Mouse (Mus musculus) small intestine, adult 2 months (tissue): ENCODE results near the gene Odf2. TPM values are rescaled to one million over a fixed set of nuclear protein-coding genes. Genes with fewer than 3 reads are reported as not detected.
A peak's percentile ranks its signal among the peaks of the same experiment; 100 is the strongest.

ENCODE experiments used
- H3K27ac ChIP-seq: fragments of 200-500 bp; 2 replicates; pipeline ENCODE4 v1.5.1; 2012; ENCODE audit warnings: low read depth, low read length, control low read depth, inconsistent platforms; ENCODE audit not compliant: insufficient read depth
- H3K27me3 ChIP-seq: fragments of 200-500 bp; 2 replicates; pipeline ENCODE4 v1.6.1; 2012; ENCODE audit warnings: mild to moderate bottlenecking, moderate library complexity, low read length, inconsistent platforms; ENCODE audit not compliant: control insufficient read depth, insufficient read depth
- H3K36me3 ChIP-seq: fragments of 200-500 bp; 2 replicates; pipeline ENCODE4 v1.6.1; 2012; ENCODE audit warnings: mild to moderate bottlenecking, low read length, control low read depth, inconsistent platforms; ENCODE audit not compliant: control insufficient read depth, insufficient read depth
- H3K4me1 ChIP-seq: fragments of 200-500 bp; 2 replicates; pipeline ENCODE4 v1.6.1; 2012; ENCODE audit warnings: low read length, inconsistent platforms, mixed read lengths; ENCODE audit not compliant: control insufficient read depth, insufficient read depth, insufficient read length
- H3K4me3 ChIP-seq: fragments of 200-500 bp; 2 replicates; pipeline ENCODE4 v1.5.1; 2012; ENCODE audit warnings: low read depth, mild to moderate bottlenecking, control low read depth, inconsistent platforms, low read length, moderate library complexity
- CTCF ChIP-seq: fragments of 200-500 bp; IDR thresholded peaks from 2 replicates; pipeline ENCODE4 v1.5.1; 2012; ENCODE audit warnings: low read depth, mild to moderate bottlenecking, control low read depth, inconsistent platforms, low read length, moderate library complexity, mixed read lengths; ENCODE audit not compliant: insufficient replicate concordance, insufficient read length; ENCODE audit errors: extremely low read depth
- POLR2A ChIP-seq: fragments of 200-500 bp; IDR thresholded peaks from 2 replicates; pipeline ENCODE4 v1.6.1; 2012; ENCODE audit warnings: low read depth, mild to moderate bottlenecking, control low read depth, inconsistent platforms, low read length, moderate library complexity
- whole genome bisulfite sequencing: fragments of 180-500 bp; shearing (Covaris S2); methylation state at CpG from one replicate; pipeline ENCODE4 v1.1.7; 2018; 5-methylcytosine and 5-hydroxymethylcytosine counted together
- polyA plus RNA-seq: library from polyadenylated mRNA; depleted of rRNA; stranded (reverse); fragments of >200 nt; gene quantifications from 2 replicates; pipeline ENCODE4 v1.2.3, GENCODE M21; 2012

Odf2 gene
- polyA plus RNA-seq, 1 experiment: 14.0 TPM

DNA sequence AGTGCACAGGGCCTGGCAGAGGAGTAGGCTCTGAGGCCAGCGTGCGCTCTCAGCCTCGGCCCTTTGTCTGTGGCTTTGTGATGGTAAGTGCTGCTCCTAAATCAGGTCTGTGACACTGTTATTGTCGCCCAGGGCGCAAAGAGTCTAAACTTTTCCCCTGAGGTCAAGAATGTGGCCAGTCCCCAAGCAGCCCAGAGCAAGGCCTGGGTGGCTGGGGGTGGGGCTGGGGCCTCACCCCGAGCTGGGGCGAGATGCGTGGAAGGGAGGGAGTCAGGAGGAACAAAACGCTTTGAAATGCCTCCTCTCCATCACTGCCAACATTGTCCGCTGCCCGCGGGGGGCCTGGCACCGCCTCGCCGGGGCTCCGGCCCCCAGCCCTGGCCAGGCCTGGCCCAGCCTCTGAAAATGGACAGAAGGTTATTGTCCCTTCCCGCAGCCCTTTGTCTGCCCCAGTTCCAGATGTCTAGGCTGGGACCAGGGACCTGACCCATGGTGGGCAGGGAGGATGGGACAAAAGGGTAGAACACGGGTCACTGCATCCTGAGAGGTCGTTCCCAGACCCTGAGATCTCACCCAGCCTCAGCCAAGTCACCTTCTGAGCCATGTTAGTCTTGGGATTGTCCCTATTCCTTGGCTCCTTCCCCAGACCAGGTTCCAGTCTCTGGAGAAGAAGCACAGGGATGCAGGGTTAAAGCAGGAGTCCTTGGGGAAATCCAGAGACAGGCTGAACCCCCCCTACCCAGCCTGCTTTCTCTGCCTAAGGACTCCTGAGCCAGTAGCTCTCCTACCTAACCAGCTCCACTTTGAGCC is 32.4 kb upstream of the Odf2 start:
- TF ChIP-seq CTCF (no peak), POLR2A (no peak)

DNA sequence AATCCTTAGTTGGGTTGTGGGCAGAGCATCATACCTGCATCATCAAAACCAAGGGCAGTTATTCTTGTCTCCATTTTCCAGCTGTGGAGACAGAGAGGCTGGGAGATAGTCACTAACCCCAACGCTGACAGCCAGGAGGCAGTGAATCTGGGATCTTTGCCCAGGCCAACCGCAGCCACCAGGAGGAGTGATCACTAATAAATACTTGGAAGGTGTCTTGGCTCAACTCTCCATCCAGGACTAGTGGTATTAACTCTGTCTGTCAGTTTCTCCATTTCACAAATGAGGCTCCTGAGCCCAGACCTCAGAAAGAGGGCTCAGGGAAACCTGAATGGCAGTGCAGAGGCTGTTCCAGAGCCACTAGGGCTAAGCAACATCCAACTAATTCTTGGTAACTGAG is 31.7 kb upstream of the Odf2 start:
- no peaks in the 10 kb centered on the region for H3K36me3 ChIP-seq
- H3K27me3 ChIP-seq: no peaks in the 10 kb centered on the region
- H3K27ac ChIP-seq: no peak overlapping the region
- H3K4me1 ChIP-seq: no peaks in the 10 kb centered on the region
- no peak for TF ChIP-seq POLR2A
- no peak for TF ChIP-seq CTCF
- H3K4me3 ChIP-seq: no peak overlapping the region
- 24% methylated on average over 2 of the region's 2 CpGs for WGBS

More for the DNA sequence above, 32.4 kb upstream of the Odf2 start:
- 54% methylated on average over 19 of the region's 19 CpGs for WGBS
- H3K27me3 ChIP-seq: no peaks in the 10 kb centered on the region
- no peaks in the 10 kb centered on the region for H3K4me1 ChIP-seq
- H3K27ac ChIP-seq: no peak overlapping the region
- H3K36me3 ChIP-seq: no peaks in the 10 kb centered on the region
- H3K4me3 ChIP-seq: no peak overlapping the region

DNA sequence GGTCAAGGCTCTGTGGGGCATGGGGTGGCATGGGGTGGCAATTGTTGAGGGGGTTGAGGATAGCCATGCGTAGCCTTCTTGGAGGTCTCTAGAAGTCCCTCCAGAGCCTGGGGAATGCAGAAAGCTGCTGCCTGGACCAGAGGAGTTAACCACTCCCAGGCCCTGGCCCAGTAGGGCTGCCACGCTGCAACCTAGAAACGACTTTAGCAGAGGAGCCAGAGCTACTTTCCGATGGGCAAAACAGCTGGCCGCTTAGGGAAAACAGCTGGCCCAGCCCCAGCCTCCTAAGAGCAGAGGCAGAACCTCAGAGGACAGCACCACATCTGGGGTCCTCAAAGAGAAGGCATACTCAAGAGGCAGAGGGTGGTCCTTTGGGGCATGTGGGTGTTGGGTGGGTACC is 31.1 kb upstream of the Odf2 start:
- WGBS: 85% methylated on average over 5 of the region's 5 CpGs
- Histone ChIP-seq H3K36me3 (no peaks in the 10 kb centered on the region), H3K4me1 (no peaks in the 10 kb centered on the region), H3K27ac (no peak overlapping the region), H3K27me3 (no peaks in the 10 kb centered on the region), H3K4me3 (no peak overlapping the region)
- no peak for TF ChIP-seq POLR2A

DNA sequence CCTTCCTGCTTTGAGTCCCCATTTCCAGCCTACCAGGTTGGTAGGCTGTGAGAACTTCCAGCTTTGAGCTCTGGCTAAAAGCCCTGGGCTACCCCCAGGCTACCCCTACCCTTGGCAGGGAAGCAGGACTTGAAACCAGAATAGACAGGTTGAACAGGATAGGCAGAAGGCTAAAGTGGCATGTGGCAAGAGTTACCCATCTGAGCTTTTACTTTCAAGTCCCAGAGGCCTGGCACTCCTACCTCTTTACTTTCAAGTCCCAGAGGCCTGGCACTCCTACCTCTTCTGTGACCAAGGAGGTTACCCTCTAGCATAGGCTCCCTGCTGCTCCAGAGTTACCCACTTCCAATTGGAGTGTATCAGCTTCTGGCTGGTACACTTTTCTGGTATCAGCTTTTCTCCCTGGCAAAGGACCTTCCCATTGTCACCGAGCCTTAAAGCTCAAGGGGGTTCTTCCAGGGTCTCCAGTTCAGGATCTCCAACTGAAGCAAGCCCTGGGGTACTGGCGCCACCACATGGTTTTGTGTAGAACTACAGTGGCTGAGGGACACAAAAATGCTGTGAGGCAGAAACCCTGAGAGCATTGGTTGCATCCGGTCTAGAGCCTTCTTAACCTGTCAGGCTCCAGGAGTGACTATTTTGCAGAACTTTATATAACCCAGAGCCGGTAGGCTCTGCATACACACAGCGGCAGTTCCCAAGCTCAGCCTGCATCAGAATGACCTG is 30.1 kb upstream of the Odf2 start:
- Histone ChIP-seq H3K27me3 (no peaks in the 10 kb centered on the region), H3K4me3 (no peak overlapping the region), H3K4me1 (no peaks in the 10 kb centered on the region), H3K36me3 (no peaks in the 10 kb centered on the region), H3K27ac (no peak overlapping the region)
- TF ChIP-seq CTCF (peak; percentile 56; the same call in 1 of the 2 replicates), POLR2A (no peak)
- WGBS: 9% methylated on average over 5 of the region's 5 CpGs

DNA sequence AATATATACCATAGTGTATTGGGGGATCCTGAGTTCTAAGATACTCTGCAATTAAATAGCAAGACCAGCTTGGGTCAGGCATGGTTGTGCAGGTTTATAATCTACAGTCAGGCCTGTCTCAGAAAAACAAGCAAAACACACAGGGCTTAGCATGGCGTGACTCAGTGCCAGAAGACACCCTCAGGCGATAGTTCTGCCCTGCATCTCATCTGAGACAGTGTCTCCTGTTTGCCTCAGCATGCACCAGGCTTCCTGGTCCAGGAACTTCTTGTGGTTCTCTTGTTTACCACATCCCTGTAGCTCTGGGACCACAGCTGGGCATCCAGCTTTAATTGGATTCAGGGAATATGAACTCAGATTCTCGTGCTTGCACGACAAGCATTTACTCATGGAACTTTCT is 23.9 kb upstream of the Odf2 start:
- 73% methylated on average over 4 of the region's 4 CpGs for WGBS
- peaks cover 8% of the 10 kb centered on the region for H3K4me1 ChIP-seq
- H3K27ac ChIP-seq: no peak overlapping the region
- H3K4me3 ChIP-seq: no peak overlapping the region
- H3K27me3 ChIP-seq: no peaks in the 10 kb centered on the region; the same call in 1 of the 2 replicates
- no peaks in the 10 kb centered on the region for H3K36me3 ChIP-seq
- TF ChIP-seq POLR2A (no peak), CTCF (no peak)

DNA sequence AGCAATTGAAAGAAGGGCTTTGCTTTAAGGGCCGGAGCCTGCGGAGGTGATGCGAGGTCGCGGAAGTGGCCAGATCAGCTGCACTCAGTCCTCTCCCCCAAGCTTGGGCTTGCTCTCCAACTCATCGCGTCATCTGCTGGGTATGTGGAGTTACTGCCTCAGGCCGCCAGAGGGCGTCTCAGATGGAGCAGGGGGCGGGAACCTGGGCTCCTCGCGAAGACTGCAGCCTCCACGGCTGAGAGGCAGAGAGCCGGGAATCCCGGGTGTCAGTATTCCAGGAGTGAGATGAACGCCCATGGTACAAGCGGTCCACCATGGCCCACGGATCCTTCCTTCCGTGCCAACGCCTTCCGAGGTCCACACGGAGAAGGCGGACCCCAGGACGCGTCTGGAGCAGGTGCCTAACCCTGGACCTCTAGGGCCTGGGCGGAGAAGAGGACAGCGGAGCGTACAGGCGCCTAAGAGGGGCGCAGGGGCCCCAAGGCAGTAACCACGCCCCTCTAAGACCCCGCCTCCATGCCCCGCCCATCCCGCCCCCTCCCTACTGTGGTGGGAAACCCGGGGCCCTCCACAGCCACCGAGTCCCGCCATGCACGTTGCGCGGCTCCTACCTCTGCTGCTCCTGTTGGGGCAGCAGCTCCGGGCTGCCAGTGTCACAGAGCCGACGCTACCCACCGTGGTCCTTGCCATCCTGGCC is 19.9 kb upstream of the Odf2 start, which contains the start of gene Cercam:
Gene Cercam, plus strand, starts transcription at position 216 of the 697 bp plus-strand sequence.
- Histone ChIP-seq H3K36me3 (no peaks in the 10 kb centered on the region), H3K27me3 (no peaks in the 10 kb centered on the region; the same call in 1 of the 2 replicates), H3K4me1 (peaks cover 9% of the 10 kb centered on the region), H3K27ac (peak within 1 kb of the TSS; percentile 61), H3K4me3 (peak within 1 kb of the TSS; percentile 74)
- WGBS: under 1% methylated on average over 37 of the region's 44 CpGs
- no peak for TF ChIP-seq POLR2A
- TF ChIP-seq CTCF: peak; percentile 94
